Mouse (Mus musculus) urinary bladder, postnatal 4 days (tissue): Measurements from ENCODE around the gene Lnx2.

ENCODE experiments used
- DNase-seq, 2 experiments: peaks; one replicate each; pipeline ENCODE4 v3.0.0; 2021 to 2022; ENCODE audit warnings: low spot score in 2 of 2

The Lnx2 gene

GRCm38 (mm10) chr5:147076026-147076798, at the start of gene Lnx2:
TSS of gene Lnx2 (minus strand) at chr5:147076586.
- DNase-seq, result peak; percentile 98

DNA sequence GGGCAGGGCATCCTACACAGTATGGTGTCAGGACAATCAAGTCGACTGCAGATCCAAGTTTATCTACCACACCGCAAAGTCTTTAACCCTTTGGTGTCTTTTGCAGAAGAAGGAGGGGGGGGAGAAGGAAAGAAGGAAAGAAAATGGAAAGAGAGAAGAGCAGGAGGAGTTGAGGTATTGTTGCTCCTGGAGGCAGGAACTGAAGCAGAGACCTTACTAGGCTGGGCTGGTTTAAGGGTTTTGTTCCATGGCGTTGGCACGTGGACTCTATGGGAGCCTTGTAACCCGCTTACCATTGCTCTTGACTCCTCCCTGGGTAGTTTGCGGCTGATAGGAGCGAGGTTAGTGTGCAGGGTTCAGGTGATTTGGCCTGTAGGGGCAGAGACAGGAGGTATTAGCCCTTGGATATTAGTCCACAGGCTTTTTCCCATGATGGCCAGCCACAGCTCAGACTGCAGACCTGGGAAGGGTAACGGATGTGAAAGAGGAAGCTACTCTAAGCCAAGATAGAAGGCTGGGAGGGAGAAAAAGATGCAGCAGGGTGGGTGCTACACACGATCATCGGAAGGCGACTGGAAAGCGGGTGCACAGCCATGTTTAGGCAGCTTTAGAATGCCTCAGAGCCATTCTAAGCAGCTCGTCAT, 49.3 kb upstream of the Lnx2 start:
- no peak for DNase-seq

DNA sequence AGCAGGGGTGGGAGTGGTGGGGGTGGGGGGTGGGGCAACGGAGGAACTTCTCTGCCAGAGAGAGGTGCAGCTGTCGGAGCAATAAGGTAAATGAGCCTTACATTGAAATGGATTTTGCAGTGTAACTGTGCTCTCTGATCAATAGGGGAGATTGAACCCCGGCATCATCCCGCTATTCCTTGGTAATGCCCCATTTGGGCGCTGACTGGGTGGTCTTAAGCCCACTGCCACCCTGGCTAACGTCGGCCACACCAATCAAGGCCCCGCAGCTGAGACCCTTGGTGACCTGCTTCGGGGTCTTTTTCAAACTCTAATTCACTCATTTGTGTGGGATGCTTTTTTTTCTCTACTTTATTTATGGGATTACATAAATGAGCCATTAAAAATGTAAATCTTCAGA, 48.4 kb upstream of the Lnx2 start:
- no peak for DNase-seq

DNA sequence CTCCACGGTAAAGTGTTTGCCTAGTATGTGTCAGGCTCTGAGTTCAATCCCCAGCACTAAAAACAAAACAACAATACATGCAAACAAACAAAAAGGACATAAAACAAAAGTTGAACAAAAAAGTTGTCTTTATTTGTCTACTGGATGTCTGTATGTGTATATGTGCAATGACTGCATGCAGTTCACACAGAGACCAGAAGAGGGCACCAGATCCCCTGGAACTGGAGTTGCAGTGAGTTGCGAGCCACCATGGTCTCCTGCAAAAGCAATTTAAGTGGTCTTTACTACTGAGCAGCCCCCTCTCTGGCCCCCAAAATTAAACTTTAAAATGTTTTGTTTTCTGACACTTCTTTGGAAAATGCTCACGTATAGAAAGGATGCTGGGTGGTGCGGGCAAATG, 44.8 kb upstream of the Lnx2 start:
- DNase-seq, result no peak

- DNase-seq, result no peak
These were observed 40.6 kb upstream of the Lnx2 start for GRCm38 (mm10) chr5:147117027-147117426.

- no peak for DNase-seq
These were observed 39.2 kb upstream of the Lnx2 start for GRCm38 (mm10) chr5:147115631-147116030.

DNA sequence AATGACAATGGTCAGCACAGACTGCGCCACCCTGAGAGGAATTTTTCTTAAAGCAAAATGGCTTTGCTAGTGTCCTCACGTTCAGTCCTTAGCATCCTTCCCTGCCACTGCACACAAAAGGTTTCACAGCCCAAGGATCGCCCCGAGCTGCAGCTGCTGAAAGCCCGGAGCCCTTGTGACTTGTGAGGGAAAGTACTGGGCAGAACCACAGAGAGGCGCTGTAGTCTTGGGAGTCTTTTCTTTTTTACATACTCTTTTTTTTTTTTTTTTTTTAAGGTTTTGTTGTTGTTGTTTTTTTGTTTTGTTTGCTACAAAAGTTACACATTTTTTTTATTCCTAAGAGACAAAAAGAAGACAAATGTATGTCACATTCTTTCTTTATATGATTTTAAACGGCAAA, 38.4 kb upstream of the Lnx2 start:
- no peak for DNase-seq

- no peak for DNase-seq
These were observed 32.6 kb upstream of the Lnx2 start for GRCm38 (mm10) chr5:147108861-147109591.

DNA sequence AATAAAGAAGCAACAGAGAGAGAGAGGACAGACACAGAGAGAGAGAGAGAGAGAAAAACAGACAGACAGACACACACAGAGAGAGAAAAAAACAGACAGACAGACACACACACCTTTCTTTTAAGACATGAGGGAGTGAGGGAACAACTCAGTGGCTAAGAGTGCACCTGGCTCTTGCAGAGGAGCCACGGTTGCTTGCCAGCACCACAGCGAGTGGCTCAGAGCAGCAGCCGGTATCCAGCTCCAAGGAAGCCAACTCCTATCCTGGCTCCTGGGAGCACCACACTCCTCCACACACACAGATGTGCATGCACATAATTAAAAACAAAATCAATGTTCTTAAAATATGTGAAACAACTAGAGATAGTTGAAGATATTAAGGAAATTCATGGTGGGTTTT, 30.9 kb upstream of the Lnx2 start:
- no peak for DNase-seq

GRCm38 (mm10) chr5:147102295-147102694, 25.9 kb upstream of the Lnx2 start:
- DNase-seq, result no peak

GRCm38 (mm10) chr5:147100180-147100579, 23.8 kb upstream of the Lnx2 start:
- no peak for DNase-seq

DNA sequence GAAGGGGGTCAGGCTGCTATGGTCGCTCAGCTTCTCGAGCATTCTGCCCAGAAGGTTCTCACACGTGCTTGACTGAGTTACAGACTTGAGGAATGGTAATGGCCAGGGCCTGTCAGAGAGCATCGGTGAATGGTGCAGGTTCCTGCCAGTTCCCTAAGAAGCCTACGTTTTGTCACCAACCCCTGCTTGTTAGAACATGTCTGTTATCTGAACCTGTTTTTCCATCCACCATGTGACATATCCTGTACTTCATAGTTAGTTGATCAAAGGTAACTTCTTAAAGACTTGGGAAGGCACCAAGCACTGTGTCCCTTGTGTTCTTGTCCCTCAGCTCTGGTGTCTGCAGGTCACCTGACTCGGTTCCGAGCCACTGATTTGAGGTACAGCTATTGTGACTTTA, 22.3 kb upstream of the Lnx2 start:
- DNase-seq, result no peak

- no peak for DNase-seq
These were observed 20.2 kb upstream of the Lnx2 start for GRCm38 (mm10) chr5:147096586-147096985.

GRCm38 (mm10) chr5:147094296-147094695, 17.9 kb upstream of the Lnx2 start:
- no peak for DNase-seq

GRCm38 (mm10) chr5:147092448-147092847, 16.1 kb upstream of the Lnx2 start:
- DNase-seq, result no peak

DNA sequence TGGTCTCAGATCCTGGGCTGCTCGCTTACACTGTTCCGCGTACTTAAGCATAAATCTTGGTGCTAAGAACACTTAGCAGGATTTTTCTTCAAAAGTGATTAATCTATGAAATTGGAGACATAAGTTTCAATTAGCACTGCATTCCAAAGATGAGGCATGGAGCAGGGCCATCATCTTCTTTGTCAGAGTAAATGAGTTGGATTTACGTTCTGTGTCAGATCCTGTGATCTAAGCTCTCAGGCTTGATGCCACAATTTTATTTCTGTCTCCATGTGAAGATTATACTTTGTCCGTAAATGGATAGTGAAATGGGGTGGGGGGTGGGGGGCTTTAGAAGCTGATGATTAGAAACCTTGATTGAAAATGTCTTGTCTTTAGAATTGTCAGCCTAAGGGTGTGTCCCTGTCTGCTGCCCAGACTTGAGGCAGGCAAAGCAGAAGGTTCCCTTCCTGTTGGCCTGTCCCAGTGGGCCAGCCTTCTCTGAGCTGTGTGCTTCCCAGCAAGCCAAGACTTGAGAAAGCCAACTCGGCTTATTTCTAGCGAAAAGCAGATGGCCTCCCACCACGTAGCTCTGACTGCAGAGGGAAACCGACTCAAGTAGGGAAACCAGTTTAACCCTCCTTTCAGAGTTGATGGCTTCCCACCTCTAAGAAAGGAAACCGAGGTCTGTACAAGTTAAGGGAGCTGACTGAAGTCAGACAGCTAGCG, 14.0 kb upstream of the Lnx2 start:
- DNase-seq, result no peak

GRCm38 (mm10) chr5:147089836-147090235, 13.4 kb upstream of the Lnx2 start:
- no peak for DNase-seq

- no peak for DNase-seq
These were observed 10.4 kb upstream of the Lnx2 start for GRCm38 (mm10) chr5:147086816-147087215.

GRCm38 (mm10) chr5:147085201-147085894, 9.0 kb upstream of the Lnx2 start:
- DNase-seq, result peak in 1 of 2 experiments; percentile 47

- DNase-seq, result no peak
These were observed 1.9 kb upstream of the Lnx2 start for GRCm38 (mm10) chr5:147078110-147078900.
